Mouse (Mus musculus) hindbrain, embryonic 11.5 days (tissue): ENCODE results near the gene Slain2. TPM values are rescaled to one million over a fixed set of nuclear protein-coding genes. Genes with fewer than 3 reads are reported as not detected.

Experiments used
- ATAC-seq: fragments of 200-750 bp; cut with Nextera tagmentation; 2 replicates; pipeline ENCODE4 v1.8.0; 2017; ENCODE audit warnings: mild to moderate bottlenecking, moderate TSS enrichment, moderate library complexity; ENCODE audit not compliant: low FRiP score
- DNase-seq: peaks from one replicate; pipeline ENCODE4 v3.0.0-alpha.2; 2015; ENCODE audit warnings: low spot score
- H3K27ac ChIP-seq: fragments of 300-500 bp; sonication (generic); 2 replicates; pipeline ENCODE4 v1.5.1; 2014; ENCODE audit warnings: mild to moderate bottlenecking, low read depth, low read length
- H3K27me3 ChIP-seq: fragments of 300-500 bp; sonication (generic); 2 replicates; pipeline ENCODE4 v1.6.1; 2014; ENCODE audit warnings: mild to moderate bottlenecking, low read length, moderate library complexity, mixed read lengths; ENCODE audit not compliant: control insufficient read depth, insufficient read depth
- H3K36me3 ChIP-seq: fragments of 300-500 bp; sonication (generic); 2 replicates; pipeline ENCODE4 v1.6.1; 2014; ENCODE audit warnings: mild to moderate bottlenecking, low read length, moderate library complexity, mixed read lengths; ENCODE audit not compliant: control insufficient read depth, insufficient read depth
- H3K4me1 ChIP-seq: fragments of 300-500 bp; sonication (generic); replicated peaks from 2 replicates; pipeline ENCODE4 v1.6.1; 2014; ENCODE audit warnings: low read length, mixed read lengths; ENCODE audit not compliant: control insufficient read depth, insufficient read depth
- H3K4me2 ChIP-seq: fragments of 300-500 bp; sonication (generic); replicated peaks from 2 replicates; pipeline ENCODE4 v1.6.1; 2014; ENCODE audit warnings: mild to moderate bottlenecking, low read depth, low read length
- H3K4me3 ChIP-seq: fragments of 300-500 bp; sonication (generic); 2 replicates; pipeline ENCODE4 v1.5.1; 2014; ENCODE audit warnings: low read depth, low read length
- H3K9ac ChIP-seq: fragments of 300-500 bp; sonication (generic); 2 replicates; pipeline ENCODE4 v1.6.1; 2014; ENCODE audit warnings: low read depth, low read length
- H3K9me3 ChIP-seq: fragments of 300-500 bp; sonication (generic); 2 replicates; pipeline ENCODE4 v1.6.1; 2016; ENCODE audit warnings: low read length; ENCODE audit not compliant: control insufficient read depth
- WGBS: fragments of 180-500 bp; shearing (Covaris S2); extraction: QIAGEN DNeasy Blood & Tissue Kit; methylation state at CpG from one replicate; pipeline ENCODE4 v1.1.7; 2014; 5-methylcytosine and 5-hydroxymethylcytosine counted together
- polyA plus RNA-seq: library from polyadenylated mRNA; unstranded; fragments of >200 nt; fragmentation: Nextera tagmentation; extraction: Ambion mirVana; gene quantifications from 2 replicates; pipeline ENCODE4 v1.2.1, GENCODE M21; 2014

Gene Slain2
- 26.4 and 26.7 TPM in 2 replicates for polyA plus RNA-seq

DNA sequence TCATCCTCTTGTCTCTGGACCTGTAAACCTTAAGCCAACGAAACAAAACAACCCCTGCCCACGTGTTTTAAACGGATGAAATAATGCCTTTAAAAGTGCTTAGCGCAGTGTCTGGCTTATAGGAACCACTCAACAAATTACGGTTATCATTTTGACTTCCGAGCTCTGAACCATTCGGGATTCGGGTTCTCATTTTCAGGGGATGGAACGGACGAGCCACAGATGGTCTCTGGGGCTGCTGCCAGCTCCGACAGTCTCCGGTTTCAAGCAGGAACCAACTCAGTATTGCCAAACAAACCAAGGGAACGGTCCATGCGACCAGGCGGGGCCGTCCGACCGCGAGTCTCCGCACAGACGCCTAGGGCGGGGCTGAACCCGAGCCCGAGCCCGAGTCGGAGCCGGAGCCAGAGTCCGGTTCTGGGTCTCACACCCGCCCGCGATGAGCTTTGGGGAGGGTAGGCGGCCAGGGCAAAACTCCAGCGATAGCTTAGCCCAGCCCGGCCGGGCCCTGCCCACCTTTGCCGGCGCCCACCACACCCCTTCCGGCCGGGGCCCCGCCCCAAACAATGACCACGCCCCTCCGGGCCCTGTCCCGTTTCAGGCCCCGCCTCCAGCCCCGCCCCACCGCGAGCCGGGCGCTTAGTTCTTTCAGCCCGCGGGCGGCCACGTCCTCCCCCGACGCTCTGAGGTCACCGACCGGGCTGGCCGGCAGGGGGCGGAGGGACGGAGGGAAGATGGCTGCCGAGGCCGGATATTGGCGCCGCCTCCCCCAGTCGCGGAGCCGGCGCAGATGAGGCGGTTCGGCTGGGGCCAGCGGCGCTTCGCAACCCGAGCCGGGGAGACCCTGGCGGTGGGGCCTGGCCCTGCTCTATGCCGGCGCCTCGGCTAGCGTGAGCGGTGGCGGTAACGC, at the start of gene Slain2:
TSS of gene Slain2 (plus strand) at position 657 of the 910 bp plus-strand sequence.
- peak within 1 kb of the TSS; percentile 99 for H3K9ac ChIP-seq
- no peaks in the 10 kb centered on the region for H3K36me3 ChIP-seq
- peaks cover 3% of the 10 kb centered on the region; the same call in 1 of the 2 replicates for H3K4me1 ChIP-seq
- ATAC-seq (peak; percentile 95), DNase-seq (peak; percentile 100)
- peak within 1 kb of the TSS; percentile 56 for H3K4me2 ChIP-seq
- H3K9me3 ChIP-seq = no peaks in the 10 kb centered on the region
- WGBS = under 1% methylated on average over 76 of the region's 83 CpGs
- H3K27me3 ChIP-seq = no peaks in the 10 kb centered on the region
- H3K4me3 ChIP-seq = peak within 1 kb of the TSS; percentile 95
- H3K27ac ChIP-seq = peak within 1 kb of the TSS; percentile 99

DNA sequence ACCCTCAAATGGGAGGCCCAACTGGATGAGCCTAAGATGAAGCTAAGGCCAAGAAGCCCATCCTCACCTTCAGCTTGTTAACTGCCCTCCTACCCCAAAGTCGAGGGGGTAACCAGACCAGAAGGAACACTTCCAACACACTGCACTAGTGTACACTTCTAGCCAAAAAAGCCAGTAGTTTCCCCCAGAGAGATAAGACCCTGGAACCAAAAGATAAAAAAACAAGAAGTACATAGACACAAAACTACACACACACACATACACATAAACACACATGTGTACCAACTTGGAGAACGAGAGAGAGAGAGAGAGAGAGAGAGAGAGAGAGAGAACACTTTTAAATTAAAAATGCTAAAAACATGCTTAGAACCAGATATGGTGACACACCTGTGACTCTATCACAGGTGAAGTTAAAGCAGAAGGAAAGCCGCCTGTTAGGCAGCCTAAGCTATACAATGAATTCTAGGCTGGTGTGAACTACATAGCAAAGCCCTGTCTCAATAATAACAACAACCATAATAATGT, 49.4 kb upstream of the Slain2 start:
- Histone ChIP-seq H3K9ac (no peak overlapping the region), H3K27me3 (peaks cover 15% of the 10 kb centered on the region), H3K36me3 (no peaks in the 10 kb centered on the region), H3K4me2 (no peak overlapping the region), H3K9me3 (no peaks in the 10 kb centered on the region), H3K4me1 (no peaks in the 10 kb centered on the region), H3K4me3 (no peak overlapping the region), H3K27ac (no peak overlapping the region)
- no peak for DNase-seq
- WGBS = 82% methylated on average over 3 of the region's 3 CpGs
- ATAC-seq = no peak

DNA sequence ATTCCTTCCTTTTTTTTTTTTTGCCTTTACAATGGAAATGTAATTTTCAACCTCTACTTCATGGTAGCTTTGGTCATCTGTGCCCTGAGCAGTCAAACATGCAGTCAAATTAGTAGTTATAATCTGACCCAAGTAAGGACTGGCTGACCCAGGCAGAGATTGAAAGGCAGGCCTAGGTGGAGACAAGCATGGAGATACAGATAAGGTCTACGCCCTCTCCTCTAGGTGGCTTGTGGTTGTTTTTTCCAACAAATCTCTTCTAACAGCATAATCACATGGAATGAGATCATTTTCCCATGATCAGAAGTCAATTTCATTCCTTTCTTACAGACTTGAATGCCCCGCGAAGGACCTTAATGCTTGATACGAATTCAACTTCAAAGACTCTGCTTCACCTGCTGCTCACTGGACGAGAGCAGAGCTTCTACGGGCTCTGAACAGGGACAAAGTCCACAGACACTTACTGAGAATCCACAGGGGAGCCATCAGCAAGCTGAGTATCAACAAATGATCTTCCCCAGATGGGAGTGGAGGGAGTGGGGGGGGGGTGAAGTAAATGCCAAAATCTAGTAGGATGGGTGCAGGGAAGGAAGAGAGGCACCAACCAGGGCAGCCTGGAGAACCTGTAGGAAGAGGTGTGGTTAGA, 47.7 kb upstream of the Slain2 start:
- 54% methylated on average over 6 of the region's 6 CpGs for WGBS

DNA sequence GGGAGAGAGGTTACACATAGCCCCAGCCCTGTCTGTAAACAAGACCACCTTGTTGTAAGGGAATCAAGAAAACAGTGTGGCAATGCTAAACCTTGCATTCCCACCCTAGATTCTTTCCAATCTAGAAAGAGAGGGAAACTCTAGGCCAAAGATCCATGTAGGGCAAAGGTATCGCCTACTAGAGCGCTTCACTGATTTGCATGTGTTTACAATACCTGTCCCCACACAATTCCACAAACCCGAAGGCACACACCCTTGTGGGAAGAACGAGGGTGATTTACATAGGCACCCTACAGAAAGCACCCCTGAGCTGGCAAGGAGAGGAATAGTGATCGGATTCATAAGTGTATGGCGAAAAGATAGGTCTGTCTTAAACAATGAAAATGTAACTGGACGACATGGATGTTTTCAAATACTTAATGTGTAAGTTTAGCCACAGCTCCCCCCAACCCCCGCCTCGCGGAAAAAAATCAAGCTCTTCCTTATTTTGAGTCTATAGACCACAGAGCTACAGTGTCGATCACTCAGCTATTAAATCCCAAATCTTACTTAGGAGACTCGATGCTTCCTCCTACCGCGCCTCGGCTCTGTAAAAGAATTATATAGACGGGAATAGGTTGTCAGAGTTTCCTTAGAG, 47.0 kb upstream of the Slain2 start:
- H3K9me3 ChIP-seq = no peaks in the 10 kb centered on the region
- no peaks in the 10 kb centered on the region for H3K4me1 ChIP-seq
- whole genome bisulfite sequencing = 25% methylated on average over 16 of the region's 16 CpGs
- H3K36me3 ChIP-seq = no peaks in the 10 kb centered on the region
- ATAC-seq (no peak), DNase-seq (no peak)
- no peak overlapping the region for H3K4me2 ChIP-seq
- H3K4me3 ChIP-seq = no peak overlapping the region
- no peak overlapping the region for H3K27ac ChIP-seq
- no peak overlapping the region for H3K9ac ChIP-seq
- peaks cover 15% of the 10 kb centered on the region for H3K27me3 ChIP-seq

More for the DNA sequence above, 47.7 kb upstream of the Slain2 start:
- Histone ChIP-seq H3K4me1 (no peaks in the 10 kb centered on the region), H3K9me3 (no peaks in the 10 kb centered on the region), H3K36me3 (no peaks in the 10 kb centered on the region), H3K27me3 (peaks cover 15% of the 10 kb centered on the region), H3K27ac (no peak overlapping the region), H3K9ac (no peak overlapping the region), H3K4me2 (no peak overlapping the region), H3K4me3 (no peak overlapping the region)
- no peak for DNase-seq
- ATAC-seq = no peak

DNA sequence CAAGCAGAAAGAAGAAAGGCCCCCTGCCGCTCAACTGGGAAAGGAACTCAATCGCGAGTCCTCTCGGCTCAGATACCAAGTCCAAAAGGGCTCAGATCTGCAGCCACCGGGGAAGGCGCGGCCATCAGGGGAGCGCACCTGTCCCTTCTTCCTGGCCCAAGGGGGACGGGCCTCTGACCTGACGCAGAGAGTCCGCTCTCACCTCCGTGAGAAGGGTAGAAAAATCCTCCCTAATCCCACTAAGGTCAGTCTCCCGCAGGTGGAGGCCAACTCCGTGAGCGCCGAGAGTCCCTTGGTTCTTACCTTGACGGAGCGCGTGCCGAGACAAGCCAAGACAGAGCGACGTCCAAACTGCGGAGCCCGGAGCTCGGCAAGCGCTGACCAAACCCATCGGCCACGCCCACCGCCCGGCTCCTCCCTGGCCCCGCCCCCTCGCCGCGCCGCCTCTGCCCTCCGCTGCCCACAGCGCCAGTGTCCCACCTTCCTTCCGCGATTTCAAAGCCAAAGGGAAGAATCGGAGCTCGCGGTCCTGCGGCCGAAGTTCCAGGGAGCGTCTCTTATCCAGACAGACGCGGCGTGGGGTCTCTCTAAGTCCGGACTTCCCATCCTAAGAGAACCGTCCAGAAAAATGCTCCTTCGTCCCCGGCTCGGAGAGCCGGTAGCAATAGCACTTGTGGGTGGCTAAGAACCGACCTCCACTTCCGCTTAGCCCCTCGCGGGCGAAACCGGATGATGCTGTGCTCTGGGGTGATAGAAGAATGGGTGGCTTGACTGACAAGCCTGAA, 45.8 kb upstream of the Slain2 start, which contains the start of gene Tec:
TSS of gene Tec (minus strand) at position 393 of the 785 bp plus-strand sequence.
- no peak within 1 kb of the TSS for H3K27ac ChIP-seq
- H3K9me3 ChIP-seq = no peaks in the 10 kb centered on the region
- peak within 1 kb of the TSS; percentile 64 for H3K4me2 ChIP-seq
- no peaks in the 10 kb centered on the region for H3K36me3 ChIP-seq
- ATAC-seq = peak; percentile 95
- peak; percentile 92 for DNase-seq
- H3K4me3 ChIP-seq = peak within 1 kb of the TSS; percentile 44
- H3K9ac ChIP-seq = peak within 1 kb of the TSS; percentile 56
- peaks cover 15% of the 10 kb centered on the region for H3K27me3 ChIP-seq
- H3K4me1 ChIP-seq = no peaks in the 10 kb centered on the region
- under 1% methylated on average over 60 of the region's 60 CpGs for WGBS

DNA sequence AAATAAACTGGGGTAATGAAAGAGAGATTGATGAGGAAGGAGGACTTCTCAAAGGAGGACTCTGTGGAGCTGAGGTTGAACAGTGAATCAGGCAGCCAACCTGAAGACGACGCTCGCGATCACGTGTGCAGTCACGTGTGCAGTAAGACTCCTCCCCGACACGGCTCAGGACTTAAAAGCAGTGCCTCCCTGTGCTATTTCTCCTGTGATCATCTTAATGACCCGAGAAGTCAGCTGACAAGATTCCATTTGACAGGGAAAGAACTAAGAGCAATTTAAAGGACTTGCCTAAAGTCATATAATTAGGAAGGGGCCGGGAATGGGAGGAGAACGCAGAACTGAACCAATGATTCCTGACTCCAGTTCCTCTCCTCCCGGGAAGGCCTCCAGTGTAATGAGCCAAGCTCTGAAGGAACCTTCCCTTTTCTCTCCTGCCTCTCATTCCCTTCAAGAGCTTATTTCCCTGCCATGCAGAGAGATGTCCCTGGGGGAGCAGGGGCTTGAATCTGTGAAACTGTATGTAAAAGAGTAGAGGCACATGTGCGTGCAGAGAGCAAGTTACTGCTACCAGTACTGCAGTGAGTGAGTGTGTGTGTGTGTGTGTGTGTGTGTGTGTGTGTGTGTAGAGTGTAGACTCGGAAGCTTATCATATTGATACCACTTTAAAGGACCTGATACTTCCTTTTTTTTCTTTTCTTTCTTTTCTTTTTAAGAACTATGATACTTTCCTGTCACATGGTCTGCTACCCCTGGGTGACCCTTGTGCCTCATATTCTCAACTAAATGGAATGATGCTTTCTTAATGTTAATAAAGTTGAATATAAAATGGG, 44.1 kb upstream of the Slain2 start:
- DNase-seq = no peak
- Histone ChIP-seq H3K9ac (no peak overlapping the region), H3K4me1 (no peaks in the 10 kb centered on the region), H3K27ac (no peak overlapping the region), H3K9me3 (no peaks in the 10 kb centered on the region), H3K4me2 (no peak overlapping the region), H3K27me3 (peaks cover 15% of the 10 kb centered on the region), H3K4me3 (no peak overlapping the region), H3K36me3 (no peaks in the 10 kb centered on the region)
- 83% methylated on average over 14 of the region's 14 CpGs for WGBS
- no peak for ATAC-seq

DNA sequence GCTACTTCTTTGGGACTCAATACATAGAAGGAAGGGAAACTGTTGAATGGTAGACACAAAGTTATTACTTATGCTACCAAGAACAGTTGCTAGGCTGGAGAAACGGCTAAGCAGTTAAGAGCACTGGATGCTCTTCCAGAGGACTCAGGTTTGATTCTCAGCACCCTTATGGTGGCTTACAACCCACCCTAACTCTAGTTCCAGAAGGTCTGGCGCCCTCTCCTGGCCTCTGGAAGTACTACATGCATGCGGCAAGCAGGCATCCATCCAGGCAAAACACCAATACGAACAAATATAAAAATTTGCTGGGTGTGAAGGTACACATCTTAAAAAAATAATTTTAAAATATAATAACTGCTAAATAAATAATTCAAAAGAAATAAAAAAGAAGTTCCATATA, 43.0 kb upstream of the Slain2 start:
- H3K36me3 ChIP-seq = no peaks in the 10 kb centered on the region

More for the DNA sequence above, 43.0 kb upstream of the Slain2 start:
- WGBS = 73% methylated on average over 4 of the region's 4 CpGs
- DNase-seq (no peak), ATAC-seq (no peak)
- Histone ChIP-seq H3K9ac (no peak overlapping the region), H3K4me2 (no peak overlapping the region), H3K27me3 (peaks cover 15% of the 10 kb centered on the region), H3K9me3 (no peaks in the 10 kb centered on the region), H3K4me1 (no peaks in the 10 kb centered on the region), H3K4me3 (no peak overlapping the region), H3K27ac (no peak overlapping the region)
